Mouse (Mus musculus): ENCODE results near the gene Tshz2.

Tshz2 gene

GRCm38 (mm10) chr2:169699862-169700511 is 67.2 kb downstream of the Tshz2 start:
- DNase-seq (ENCODE audit: low spot score): no peak

- DNase-seq (ENCODE audit: low spot score): no peak
These were observed 70.1 kb downstream of the Tshz2 start for GRCm38 (mm10) chr2:169702725-169703486.

- no peak for DNase-seq (ENCODE audit: low spot score)
These were observed 89.0 kb downstream of the Tshz2 start for GRCm38 (mm10) chr2:169721793-169722326.

- DNase-seq (ENCODE audit: low spot score): no peak
These were observed 89.5 kb downstream of the Tshz2 start for GRCm38 (mm10) chr2:169722341-169722740.

GRCm38 (mm10) chr2:169723645-169724462 is 91.0 kb downstream of the Tshz2 start:
- DNase-seq (ENCODE audit: low spot score): no peak

- no peak for DNase-seq (ENCODE audit: low spot score)
These were observed 96.0 kb downstream of the Tshz2 start for GRCm38 (mm10) chr2:169728651-169729280.

- no peak for DNase-seq (ENCODE audit: low spot score)
These were observed 97.8 kb downstream of the Tshz2 start for GRCm38 (mm10) chr2:169730551-169730996.

GRCm38 (mm10) chr2:169734053-169734452 is 101.2 kb downstream of the Tshz2 start:
- no peak for DNase-seq (ENCODE audit: low spot score)

- DNase-seq (ENCODE audit: low spot score): no peak
These were observed 102.9 kb downstream of the Tshz2 start for GRCm38 (mm10) chr2:169735475-169736406.

GRCm38 (mm10) chr2:169740996-169741395 is 108.2 kb downstream of the Tshz2 start:
- no peak for DNase-seq (ENCODE audit: low spot score)

GRCm38 (mm10) chr2:169742791-169743190 is 110.0 kb downstream of the Tshz2 start:
- no peak for DNase-seq (ENCODE audit: low spot score)

GRCm38 (mm10) chr2:169743294-169743693 is 110.5 kb downstream of the Tshz2 start:
- DNase-seq (ENCODE audit: low spot score): no peak

GRCm38 (mm10) chr2:169743910-169744309 is 111.1 kb downstream of the Tshz2 start:
- no peak for DNase-seq (ENCODE audit: low spot score)

GRCm38 (mm10) chr2:169747114-169747642 is 114.4 kb downstream of the Tshz2 start:
- DNase-seq (ENCODE audit: low spot score): no peak

- no peak for DNase-seq (ENCODE audit: low spot score)
These were observed 116.6 kb downstream of the Tshz2 start for GRCm38 (mm10) chr2:169749331-169749945.

- DNase-seq (ENCODE audit: low spot score): no peak
These were observed 118.0 kb downstream of the Tshz2 start for GRCm38 (mm10) chr2:169750574-169751491.

GRCm38 (mm10) chr2:169752126-169752525 is 119.3 kb downstream of the Tshz2 start:
- DNase-seq (ENCODE audit: low spot score): no peak

GRCm38 (mm10) chr2:169753432-169753831 is 120.6 kb downstream of the Tshz2 start:
- DNase-seq (ENCODE audit: low spot score): no peak

- no peak for DNase-seq (ENCODE audit: low spot score)
These were observed 122.3 kb downstream of the Tshz2 start for GRCm38 (mm10) chr2:169755091-169755490.
